25 mouse cellular contexts compared by ENCODE assay signal in genomic region chr12:100791425-100791824, GRCm38 (mm10). TPM values are rescaled to one million over a fixed set of nuclear protein-coding genes. Genes with fewer than 3 reads are reported as not detected.
DNase-seq lines count a peak whose midpoint lies in the region; ATAC-seq and TF ChIP-seq lines count a peak whose summit lies in the region.
"Had no signal": no experiment of that assay in that cellular context is flagged by ENCODE, and none has a peak within 500 bp of the region (broad histone marks: within the 10 kb centered on the region; RNA-seq: fewer than 3 reads in every experiment).

No protein-coding gene starts in this region.

- ATAC-seq in Patski: peak; percentile 83
- ATAC-seq in hematopoietic stem cell, adult 5-6 weeks (replicated peaks in 1 of 2; ENCODE audit: insufficient read depth in 1 of 2, low FRiP score in 2 of 2, low TSS enrichment in 1 of 2, low read depth in 1 of 2, poor library complexity in 2 of 2, severe bottlenecking in 2 of 2): peak; percentile 17 to 26; a peak in 1 of 4 replicates
- ATAC-seq: CD4-positive, CD25-positive, alpha-beta regulatory T cell, adult 4 months; forebrain, embryonic 14.5 days; intestine, embryonic 16.5 days had no signal

- intact Hi-C loops in left cerebral cortex, postnatal 14 days (cut with DNase I): no loop called here

- DNase-seq in heart, postnatal 4 days: peak; percentile 1
- no peak for DNase-seq in heart, adult 9 months (ENCODE audit: low spot score in 2 of 2)
- DNase-seq in Patski (ENCODE audit: low read depth, low spot score): peak; percentile 31
- DNase-seq in splenic B cell, adult 2 months (ENCODE audit: low read depth, low spot score): peak; percentile 13
- no peak for DNase-seq in right cerebral cortex, postnatal 36 days (ENCODE audit: low spot score in 2 of 2)
- no peak for DNase-seq in urinary bladder, adult 18-20 months (ENCODE audit: low spot score in 2 of 2)
- no peak for DNase-seq in left cerebral cortex, postnatal 14 days (ENCODE audit: low spot score in 2 of 2)
- DNase-seq: adrenal gland, postnatal 10 days; B cell, adult 2 months; cerebellum, adult 11-12 months; cerebellum, adult 9-10 months; cerebellum, postnatal 36 days; gastrocnemius, postnatal 14 days; heart, postnatal 14 days; kidney, adult 2 months had no signal

- POLR2A ChIA-PET in Patski (lab: Charles Lee): no interaction called here

- in situ Hi-C loops in Patski (cut with MboI; ENCODE audit: low pct_unique_long_range_greater_than_20kb): no loop called here

- CTCF ChIA-PET in Patski (lab: Charles Lee): no interaction called here

- H3K27me3 ChIP-seq in Patski: no peaks in the 10 kb centered on the region
- no peaks in the 10 kb centered on the region for H3K27me3 ChIP-seq in splenic B cell, adult 2 months (ENCODE audit: control insufficient read depth, insufficient read depth, low read length, poor library complexity, severe bottlenecking)
- H3K27me3 ChIP-seq: heart, embryonic 15.5 days; hindbrain, embryonic 15.5 days had no signal

- no peaks in the 10 kb centered on the region for H3K36me3 ChIP-seq in splenic B cell, adult 2 months (ENCODE audit: control insufficient read depth, insufficient read depth, low read length, poor library complexity, severe bottlenecking)
- H3K36me3 ChIP-seq: embryonic facial prominence, embryonic 10.5 days; forebrain, embryonic 10.5 days; heart, embryonic 15.5 days; hindbrain, embryonic 15.5 days had no signal

- no peak for TF ChIP-seq CTCF in Patski (IDR thresholded peaks at IDR 0.05)

RNA-seq across cellular contexts. Expression of gene Dglucy, which starts 12.6 kb away (rescaled TPM):
- 10 to 100 TPM; 14.2 to 17.0 TPM for total RNA-seq in heart, postnatal 4 days (2021)
- polyA plus RNA-seq in Patski (2021): 17.9 TPM
- 4.6 and 16.3 TPM in 2 replicates for total RNA-seq in hematopoietic stem cell, adult 5-6 weeks (2017)
- 1 to 10 TPM; 6.5 to 6.7 TPM for total RNA-seq in left cerebral cortex, postnatal 14 days (2021)
- total RNA-seq: MEL had no signal
- polyA plus RNA-seq: erythroblast, embryonic 14.5 days had no signal

Comparison
In these comparisons a context has a peak if more than half of its experiments do, and no peak if none do; other contexts are left out.
1. DNase-seq: peak in heart, postnatal 4 days (single experiment), Patski (single experiment) and splenic B cell, adult 2 months (single experiment); none in heart, adult 9 months (0 of 2), right cerebral cortex, postnatal 36 days (0 of 2), urinary bladder, adult 18-20 months (0 of 2) and left cerebral cortex, postnatal 14 days (0 of 2).